Mouse (Mus musculus): ENCODE measurements around the gene G530012D18Rik.
"Not testable (repeated sequence)": the region's sequence is repeated elsewhere in the genome, so short reads cannot be mapped to it uniquely, and the experiment has no call there.

G530012D18Rik gene

DNA sequence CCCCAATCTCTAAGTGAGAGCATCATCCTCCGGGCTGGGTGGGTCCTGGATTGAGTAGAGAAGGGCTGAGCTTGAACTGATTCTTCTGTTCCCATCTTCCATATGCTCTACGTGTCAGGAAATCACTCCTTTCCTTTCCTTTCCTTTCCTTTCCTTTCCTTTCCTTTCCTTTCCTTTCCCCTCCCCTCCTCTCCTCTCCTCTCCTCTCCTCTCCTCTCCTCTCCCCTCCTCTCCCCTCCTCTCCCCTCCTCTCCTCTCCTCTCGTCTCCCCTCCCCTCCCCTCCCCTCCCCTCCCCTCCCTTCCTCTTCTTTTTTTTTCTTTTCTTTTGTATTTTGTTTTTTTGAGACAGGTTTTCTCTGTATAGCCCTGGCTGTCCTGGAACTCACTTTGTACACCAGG is at the start of gene G530012D18Rik:
TSS of gene G530012D18Rik (plus strand) at position 301 of the 400 bp plus-strand sequence.
- DNase-seq, result not testable (repeated sequence)

DNA sequence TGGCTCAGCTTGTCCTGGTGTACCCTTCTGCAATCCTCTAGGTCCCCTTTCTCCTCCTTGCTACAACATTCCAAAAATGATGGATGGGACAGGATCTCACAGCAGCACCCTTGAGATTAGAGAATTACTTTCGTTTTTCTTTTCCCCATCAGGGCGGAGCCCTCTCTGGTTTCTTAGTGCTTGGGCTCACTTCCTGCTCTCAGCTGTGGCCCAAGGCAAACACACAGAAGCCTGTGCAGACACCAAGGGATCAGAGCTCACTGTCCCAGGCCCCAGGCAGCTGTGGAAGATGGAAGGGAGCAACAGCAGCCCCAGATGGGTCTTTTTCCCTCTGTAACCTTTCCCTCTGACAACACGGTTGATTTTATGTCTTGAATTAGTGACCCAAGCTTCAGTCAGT is 49.1 kb upstream of the G530012D18Rik start:
- DNase-seq, result not testable (repeated sequence)

DNA sequence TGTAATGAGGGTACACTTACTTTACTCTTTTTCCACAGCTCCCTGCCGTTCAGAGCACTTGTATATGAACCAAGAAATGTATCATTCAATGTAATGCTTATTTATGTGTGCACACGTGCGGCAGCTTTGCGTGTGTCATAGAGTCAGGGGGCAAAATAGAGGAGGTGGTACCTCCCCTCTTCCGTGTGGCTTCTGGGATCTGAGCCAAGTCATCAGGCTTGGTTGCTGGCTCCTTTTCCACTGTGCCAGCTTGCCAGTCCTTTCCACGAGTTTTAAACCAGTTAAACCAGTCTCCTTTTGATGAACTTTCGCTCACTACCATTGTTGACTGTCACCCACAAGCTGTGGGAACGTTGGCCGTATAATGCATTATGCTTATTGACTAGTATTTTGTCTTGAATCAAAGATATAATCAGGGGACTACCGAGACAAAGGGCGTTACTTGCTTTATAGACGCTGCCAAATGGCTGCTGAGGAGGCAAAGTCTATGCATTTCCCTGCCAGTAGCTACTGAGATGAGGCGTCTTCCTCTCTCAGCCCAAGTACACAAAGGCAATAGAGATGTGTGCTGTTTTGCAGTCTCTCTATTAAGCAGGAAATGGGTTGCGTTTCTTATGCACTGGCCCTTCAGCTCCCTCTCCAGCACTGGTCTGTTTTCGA is 46.9 kb upstream of the G530012D18Rik start:
- DNase-seq, result not testable (repeated sequence)

DNA sequence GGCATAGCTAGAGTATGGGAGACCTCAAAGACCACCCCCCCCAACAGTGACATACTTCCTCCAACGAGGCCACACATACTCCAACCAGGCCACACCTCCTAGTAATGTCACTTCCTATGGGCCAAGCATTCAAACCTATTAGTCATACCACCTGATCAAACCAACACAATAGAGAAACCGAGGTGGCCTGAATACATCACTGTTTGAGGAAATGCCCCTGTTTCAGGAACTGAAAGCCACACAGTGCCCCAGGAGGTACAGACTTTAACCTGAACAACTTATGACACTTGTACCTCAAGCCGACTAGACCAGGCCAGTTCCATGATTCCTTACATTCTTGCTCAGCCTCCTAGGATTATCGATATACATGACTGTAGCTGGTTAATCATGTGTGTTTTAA is 31.7 kb upstream of the G530012D18Rik start:
- DNase-seq, result not testable (repeated sequence)

DNA sequence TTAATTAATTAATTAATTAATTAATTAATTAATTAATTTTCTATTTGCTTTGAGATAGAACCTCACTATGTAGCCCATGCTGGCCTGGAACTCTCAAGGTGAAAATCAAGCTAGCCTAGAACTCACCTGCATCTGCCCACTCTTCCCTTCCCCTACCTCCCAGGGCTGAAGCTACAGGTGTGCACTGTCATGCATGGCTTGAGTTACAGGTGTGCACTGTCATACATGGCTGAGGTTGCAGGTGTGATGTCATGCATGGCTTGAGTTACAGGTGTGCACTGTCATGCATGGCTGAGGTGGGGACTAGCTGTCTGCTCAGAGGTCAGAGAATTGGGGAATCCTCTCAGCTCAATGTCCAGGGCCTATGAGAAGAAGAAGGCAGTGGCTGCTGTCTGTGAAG is 29.0 kb upstream of the G530012D18Rik start:
- DNase-seq, result not testable (repeated sequence)

DNA sequence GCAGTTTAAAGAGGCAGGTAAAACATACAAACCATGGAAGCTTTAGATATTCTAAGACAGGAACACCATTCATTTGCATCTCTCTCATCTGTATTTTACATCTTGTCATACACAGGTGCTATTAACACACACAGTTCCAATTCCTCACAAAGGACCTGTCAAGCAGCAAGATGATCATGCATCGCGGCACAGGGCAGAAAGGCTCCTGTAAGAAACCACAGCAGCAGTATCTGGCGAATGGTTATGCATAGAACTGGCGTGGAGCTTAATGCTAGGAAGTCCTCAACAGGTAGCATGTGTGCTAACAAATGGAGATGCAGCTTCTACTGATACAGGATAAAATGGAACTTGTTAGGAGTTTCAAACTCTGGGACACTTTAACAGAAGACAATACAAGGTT is 20.2 kb upstream of the G530012D18Rik start:
- peak; percentile 11 to 16 for DNase-seq

DNA sequence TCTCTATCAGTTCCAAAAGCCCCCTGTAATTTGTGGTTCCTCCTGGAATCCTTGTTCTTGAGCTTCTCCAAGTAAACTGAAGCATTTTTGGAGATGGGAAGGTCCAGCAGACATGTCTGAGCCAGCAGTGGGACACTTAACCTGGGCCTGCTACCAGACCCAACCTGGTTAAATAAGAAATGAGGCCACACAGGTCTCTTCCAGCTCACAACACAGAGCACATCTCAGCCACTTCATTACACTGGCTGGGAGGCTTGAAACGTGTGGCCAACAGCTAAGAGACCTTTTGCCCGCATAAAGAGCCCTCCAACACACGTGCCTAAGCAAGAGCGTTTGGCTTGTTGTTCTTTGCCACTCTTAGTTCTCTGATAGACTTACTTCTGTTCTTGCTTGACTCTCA is 1.9 kb upstream of the G530012D18Rik start:
- not testable (repeated sequence) for DNase-seq

DNA sequence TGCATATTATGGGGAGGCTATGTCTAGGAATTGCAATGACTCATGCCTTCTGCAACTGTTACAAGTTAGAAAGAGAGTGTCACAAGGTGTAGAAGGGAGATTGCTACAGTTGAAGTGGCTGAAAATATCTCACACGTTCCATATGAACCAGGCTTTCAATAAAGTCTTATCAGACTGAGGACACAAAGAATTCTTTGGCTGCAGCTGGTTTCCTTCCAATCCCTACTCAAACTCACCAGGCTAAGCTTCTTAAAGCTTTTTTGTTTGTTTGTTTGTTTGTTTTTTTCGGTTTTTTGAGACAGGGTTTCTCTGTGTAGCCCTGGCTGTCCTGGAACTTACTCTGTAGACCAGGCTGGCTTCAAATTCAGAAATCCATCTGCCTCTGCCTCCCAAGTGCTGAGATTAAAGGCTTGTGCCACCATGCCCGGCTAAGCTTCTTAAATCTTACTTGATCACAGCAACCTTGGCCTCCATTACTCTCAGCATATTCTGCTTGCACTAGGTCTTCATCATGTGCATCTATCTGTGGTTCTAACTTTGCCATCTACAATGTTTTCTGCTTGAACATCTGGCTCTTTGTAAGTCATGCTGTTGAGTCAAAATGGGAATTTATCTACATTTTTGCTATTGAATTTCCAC is 3.0 kb downstream of the G530012D18Rik start:
- DNase-seq, result not testable (repeated sequence)

DNA sequence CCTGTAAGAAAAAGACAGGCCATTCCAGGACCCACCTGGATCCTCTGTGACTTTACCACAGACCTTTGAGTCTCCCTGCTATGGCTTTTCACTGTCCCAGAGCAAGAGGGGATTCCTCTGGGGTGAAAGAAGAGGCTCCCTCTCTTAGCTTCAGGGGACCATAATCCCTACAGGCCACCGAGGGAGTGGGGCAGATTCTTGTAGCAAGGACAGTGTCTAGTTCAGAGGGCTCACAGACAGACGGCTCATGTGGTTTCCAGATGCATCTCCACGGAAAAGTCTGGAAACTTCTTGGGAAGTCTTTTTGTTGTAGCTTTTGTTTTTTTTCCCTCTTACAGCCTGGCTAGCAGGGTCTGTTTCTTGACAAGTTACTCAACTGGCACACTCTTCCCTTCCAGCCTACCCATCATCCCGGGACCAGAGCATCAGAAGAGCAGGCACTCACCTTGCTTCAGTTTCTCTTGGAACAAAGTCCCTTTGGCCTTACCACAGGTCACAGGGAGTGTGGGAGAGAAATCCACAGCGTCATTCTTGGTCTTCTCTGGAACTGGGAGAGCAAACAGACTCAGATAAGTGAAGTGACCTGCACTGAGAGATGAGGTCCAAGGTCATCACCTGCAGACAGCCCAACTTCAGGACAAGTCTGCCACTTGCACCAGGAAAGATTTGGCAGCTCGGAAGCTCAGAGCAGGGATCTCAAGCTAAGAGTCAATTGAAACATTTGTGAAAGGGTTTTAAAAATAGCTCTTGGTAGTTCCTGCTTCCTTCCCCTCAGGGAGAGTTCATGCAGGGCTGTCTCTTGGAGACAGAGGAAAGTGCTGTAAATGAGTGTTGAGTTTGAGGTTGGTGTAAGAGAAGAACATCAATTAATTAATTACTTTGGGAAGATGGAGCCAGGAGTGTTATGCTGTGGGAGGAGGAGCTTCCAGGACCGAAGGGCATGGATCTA is 4.0 kb downstream of the G530012D18Rik start:
- DNase-seq, result not testable (repeated sequence)

DNA sequence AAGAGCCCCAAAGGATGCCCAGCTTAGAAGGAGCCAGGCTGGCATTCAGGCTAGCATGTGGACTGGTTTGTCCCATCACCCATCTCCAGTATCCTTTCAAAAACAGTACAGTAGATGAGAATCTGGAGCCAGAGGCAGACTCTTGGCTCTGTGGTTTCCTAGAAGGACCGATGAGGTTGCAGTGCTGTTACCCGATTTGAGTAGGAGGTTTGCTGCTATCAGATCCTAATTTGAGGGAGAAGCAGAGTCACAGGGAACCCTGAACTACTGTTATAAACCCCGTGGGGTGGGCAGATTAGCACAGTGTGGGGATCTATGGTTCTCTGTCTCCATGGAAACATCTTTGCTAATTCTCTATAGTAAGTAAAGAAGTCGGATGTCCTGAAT is 4.7 kb downstream of the G530012D18Rik start:
- DNase-seq, result not testable (repeated sequence)

DNA sequence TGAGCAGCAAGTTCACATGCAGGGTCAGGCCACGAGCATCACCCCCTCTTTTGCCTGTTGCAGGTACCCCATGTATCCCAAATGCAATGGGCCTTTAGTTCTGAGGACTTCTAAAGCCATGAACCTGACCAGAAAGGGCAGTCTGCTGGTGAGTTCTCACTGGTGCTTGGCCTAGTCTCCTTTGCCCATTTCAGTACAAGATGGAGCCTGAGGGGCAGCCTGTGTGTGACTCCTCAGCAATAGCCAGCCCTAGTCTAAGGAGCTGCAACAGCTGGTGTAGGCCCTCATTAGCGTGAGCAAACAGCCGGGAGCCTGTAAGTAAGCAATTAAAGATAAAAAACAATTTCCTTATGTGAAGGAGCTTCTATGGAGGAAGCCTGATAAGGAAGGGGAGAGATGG is 5.1 kb downstream of the G530012D18Rik start:
- not testable (repeated sequence) for DNase-seq

DNA sequence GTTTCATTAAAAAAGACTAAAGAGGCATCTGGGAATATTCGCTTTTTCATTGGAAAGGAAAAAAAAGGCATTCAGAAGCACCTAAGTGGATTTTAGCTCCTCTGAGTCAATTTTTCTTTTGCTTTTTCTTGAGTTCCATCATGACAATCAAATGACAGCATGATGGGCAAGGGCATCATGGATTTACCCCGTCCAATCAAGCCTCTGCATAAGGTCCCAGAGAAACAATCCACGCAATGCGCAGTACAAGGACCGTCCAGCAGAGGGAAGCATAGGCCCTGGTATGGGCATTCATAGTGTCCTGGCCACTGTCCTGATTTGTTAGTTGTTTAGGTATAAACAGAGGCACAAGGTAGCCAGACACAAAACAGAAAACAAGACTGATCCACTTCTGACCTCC is 6.0 kb downstream of the G530012D18Rik start:
- DNase-seq, result not testable (repeated sequence)

DNA sequence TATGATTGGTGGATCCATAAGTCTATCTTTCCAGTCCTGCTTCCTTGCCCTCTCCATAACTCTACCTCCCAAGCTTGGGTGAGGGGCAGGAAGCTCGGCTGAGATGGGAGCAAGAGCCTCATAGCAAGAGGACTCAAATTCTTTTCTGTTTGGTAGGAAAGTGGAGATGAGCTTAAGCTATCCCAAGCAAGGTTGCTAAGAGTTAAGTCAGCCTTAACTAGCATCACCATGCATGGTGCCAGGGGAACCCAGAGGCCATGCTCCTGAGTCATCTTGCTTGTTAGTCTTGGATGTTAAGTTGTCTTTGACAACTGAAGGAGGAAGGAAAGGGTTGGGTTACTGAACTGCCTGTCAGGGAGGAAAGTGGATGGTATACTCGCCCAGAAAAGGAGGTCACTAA is 13.2 kb downstream of the G530012D18Rik start:
- not testable (repeated sequence) for DNase-seq

DNA sequence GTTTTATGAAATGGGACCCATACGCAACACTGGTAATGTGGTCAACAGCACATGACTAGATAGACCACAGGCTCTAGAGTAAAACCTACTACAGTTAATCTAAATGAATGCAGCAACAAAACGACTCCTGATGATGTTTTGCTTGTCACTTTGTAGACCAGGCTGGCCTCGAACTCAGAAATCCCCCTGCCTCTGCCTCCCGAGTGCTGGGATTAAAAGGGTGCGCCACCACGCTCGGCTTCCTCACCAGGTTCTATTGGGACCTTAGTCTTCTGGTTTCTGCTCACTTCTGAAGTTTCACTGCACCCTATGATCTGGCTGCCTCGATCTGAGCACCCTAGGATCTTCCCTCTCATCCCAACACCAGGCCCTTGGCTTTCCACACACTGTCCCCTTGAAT is 17.1 kb downstream of the G530012D18Rik start:
- DNase-seq, result not testable (repeated sequence)

DNA sequence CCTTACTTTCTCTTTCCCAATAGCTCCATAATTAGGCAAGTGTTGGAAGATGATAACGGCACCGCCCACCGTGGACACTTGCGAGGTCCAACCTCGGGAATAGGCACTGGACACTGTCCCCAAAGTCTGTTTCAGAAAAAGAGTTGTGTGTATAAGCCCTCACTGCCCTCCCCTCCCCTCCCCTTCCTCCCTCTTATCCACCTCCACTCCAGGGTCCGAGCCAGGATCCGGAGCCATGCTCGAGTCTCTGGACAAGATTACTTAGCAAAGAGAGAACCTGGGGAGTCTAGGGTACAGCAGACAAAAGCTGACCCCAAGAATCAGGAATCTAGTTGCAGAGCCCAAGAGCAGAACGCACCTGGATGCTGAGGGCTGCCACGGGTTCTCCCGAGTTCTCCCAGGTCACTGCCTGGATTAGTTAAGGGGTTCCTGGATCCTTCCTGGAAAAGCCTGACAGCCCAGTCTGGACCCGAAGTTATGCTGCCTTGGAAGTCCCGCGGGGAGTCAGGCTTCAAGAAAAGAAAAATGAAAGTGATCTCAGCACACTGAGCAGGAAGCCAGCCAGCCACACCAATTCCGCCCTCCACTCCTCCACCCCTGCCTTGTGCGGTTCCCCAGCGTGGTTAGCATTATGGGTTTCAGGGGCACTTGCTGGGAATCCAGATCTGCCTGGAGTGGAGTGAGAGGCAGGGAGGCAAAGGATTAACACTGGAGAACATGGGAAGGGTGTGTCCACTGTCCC is 23.0 kb downstream of the G530012D18Rik start, which contains the start of gene Sp110:
TSS of gene Sp110 (minus strand) at position 547 of the 742 bp plus-strand sequence.
- DNase-seq, result peak; percentile 22 to 35

DNA sequence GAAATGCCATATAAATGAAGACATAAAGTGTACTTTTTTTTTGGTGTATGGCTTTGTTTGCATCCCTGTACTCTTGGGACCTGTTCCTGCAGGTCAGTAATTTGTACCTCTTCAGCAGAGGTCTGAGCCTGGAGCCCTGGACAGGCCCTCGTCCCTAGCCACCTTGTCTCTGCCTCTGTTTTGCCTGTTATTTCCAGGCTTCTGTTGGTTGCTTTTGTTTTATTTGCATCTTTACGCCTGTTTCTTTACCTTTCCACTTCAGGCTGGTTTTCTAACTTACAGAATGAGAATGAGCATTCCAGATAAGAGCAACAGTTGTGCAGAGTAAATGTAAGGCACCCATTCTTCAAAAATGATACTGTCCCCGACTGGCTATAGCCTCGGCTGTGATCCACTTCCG is 24.6 kb downstream of the G530012D18Rik start, which contains the start of gene Sp140:
TSS of gene Sp140 (plus strand) at position 301 of the 400 bp plus-strand sequence.
- DNase-seq, result not testable (repeated sequence)

DNA sequence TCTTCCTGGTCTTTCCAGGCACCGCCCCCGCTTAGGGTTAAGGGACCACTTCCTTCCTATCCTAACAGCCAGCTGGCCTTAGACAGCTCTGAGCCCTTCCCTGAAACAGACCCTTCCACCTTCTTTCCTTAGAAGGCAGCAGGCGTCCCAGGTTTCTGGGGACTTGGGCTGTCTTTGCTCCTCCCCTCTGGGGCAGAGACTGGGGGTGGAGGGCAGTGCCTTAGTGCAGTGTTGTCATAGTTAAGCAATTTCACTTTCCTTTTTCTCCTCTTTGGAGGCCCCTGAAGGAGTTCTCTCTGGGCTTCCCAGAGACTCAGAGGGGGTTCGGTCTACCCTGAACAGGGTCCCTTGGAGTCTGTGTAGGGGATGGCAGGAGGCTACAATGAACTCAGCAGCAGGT is 25.3 kb downstream of the G530012D18Rik start:
- peak; percentile 47 to 66 for DNase-seq

DNA sequence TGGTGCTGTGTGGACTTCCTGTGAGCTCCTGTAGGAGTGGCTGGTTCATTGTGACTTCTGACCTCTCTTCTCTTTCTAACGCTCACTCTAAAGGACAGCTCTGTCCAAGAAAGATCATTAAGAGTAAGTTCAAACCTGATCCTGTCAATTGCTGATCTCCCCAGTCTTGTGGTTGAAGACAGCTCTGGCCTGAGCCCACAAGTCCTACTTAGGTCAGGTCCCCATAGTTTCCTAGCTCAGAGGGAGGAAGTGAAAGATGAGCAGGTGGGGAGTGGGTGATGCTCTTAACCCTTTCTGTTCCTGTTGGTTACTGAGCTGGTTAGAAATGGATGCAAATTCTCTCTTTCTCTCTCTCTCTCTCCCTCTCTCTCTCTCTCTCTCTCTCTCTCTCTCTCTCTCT is 28.9 kb downstream of the G530012D18Rik start:
- DNase-seq, result not testable (repeated sequence)

DNA sequence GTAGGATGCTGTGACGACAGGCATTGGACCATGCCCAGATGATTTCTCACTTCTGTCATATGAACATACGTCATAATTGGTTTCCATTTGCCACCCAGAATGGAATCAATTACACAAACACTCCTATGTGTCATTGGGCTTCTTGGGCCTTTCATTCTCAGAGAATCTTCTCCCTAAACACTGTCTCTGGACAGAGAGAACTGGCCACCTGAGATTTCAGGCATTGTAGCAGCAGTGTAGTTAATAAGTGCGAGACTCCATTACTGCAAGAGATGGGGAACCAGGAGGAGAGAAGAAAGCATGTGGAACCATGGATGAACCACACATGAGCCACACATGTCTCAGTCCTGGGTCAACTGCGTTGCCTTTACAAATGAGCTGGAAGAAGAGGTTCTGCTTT is 32.9 kb downstream of the G530012D18Rik start:
- DNase-seq, result not testable (repeated sequence)

DNA sequence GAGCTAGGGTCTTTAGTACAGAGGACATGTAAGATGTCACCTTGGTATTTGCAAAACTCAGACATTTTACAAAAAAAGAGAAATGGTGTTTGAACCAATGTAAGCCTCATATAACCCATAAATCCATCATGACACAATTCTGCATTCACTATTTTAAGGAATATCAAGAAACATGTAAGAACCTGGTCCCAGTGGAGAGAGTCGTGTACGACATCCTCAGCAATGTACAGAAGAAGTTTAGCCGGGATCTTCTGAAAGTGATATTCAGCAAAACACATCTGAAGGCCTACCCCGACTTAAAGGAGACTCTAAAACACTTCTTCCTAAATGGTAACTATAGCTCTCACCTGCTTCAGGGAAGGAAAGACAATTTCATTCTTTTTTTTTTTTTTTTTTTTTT is 35.1 kb downstream of the G530012D18Rik start:
- not testable (repeated sequence) for DNase-seq

DNA sequence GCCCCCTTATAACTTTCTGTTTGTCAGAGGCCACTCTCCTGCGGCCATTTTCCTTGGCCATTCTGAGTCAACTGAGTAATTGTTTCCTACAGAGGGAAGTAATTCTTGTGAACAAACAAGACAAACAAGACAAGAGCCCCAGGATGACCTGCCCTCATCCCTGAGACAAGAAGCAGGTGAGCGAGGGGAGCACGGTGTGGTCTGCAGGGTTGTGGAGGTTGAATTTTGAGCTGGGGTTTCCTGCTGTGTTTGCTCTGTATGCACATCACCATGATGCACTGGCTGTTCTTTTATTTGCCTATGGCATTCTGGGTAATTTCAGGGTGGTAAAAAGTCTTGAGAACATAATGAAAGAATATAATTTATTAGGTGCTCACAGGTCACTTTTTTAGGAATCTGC is 39.6 kb downstream of the G530012D18Rik start:
- DNase-seq, result not testable (repeated sequence)

DNA sequence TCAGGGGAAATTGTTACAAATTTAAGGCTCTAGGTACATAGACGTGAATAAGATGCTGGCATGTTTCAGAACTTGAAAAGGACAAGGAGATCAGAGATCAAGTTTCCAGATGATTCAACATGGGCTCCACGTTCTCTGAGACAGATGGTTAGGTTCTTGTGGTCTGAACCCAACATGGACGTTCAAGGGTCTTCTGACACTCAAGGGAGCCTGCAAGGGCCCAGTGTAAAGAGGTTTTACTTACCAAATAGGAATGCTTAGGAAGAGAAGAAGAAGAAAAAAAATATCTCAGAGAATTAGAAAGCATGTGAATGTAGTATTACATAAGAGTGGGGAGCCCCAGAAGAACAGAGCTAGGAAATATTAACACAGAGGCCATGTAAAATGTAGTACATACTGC is 40.3 kb downstream of the G530012D18Rik start:
- not testable (repeated sequence) for DNase-seq

All from thymus, adult 18-20 months (tissue).